Mouse (Mus musculus): Measurements from ENCODE around the gene Asnsd1.
"Not testable (repeated sequence)": the region's sequence is repeated elsewhere in the genome, so short reads cannot be mapped to it uniquely, and the experiment has no call there.

Gene Asnsd1

DNA sequence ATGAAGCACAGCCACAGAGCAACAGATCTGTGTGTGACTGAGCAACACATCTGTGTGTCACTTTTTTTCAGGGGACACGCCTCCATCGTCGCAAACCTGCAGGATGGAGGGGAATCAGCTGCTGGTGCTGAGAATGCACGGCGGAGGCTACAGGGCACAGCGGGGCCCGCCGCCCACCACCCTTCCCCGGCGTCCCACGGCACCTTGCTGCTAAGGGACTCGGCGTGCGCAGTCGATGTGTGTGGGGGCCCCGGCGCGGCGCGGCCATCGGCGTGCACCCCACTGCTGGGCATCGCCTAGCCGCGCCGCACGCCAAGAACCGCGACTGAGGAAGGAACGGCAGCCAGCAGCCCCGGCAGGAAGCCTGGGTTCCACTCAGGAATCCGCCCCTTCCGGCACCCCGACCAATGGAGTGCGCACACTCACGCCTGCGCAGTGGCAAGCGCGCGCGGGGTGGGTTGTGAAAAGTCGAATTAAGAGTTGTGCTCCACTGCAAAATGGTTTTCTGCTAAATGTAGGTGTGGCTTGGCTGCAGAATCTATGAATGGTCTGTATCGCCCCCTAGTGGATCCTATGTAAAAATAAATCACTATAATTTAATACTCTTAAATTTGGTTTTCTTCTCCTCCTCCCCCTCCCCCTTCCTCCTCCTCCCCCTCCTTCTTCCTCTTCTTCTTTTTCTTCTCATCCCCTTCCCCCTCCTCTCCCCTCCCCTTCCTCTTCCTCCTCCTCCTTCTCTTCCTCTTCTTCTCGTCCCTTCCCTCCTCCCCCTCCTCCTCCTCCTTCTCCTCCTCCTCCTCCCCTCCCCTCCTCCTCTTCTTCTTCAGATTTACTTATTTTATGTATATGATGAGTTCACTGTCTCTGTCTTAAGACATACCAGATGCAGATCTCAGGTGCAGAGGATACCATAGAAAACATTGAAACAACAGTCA, at the start of gene Asnsd1, which contains the start of the genes Asdurf and Gm28551:
Gene Asnsd1 (minus strand): TSS at position 426 of the 935 bp plus-strand sequence.
Gene Asdurf (minus strand): TSS at position 293 of the 935 bp plus-strand sequence.
Gene Gm28551 (minus strand): TSS at position 341 of the 935 bp plus-strand sequence.
- peak; percentile 92 for DNase-seq (ENCODE audit: low read depth)

DNA sequence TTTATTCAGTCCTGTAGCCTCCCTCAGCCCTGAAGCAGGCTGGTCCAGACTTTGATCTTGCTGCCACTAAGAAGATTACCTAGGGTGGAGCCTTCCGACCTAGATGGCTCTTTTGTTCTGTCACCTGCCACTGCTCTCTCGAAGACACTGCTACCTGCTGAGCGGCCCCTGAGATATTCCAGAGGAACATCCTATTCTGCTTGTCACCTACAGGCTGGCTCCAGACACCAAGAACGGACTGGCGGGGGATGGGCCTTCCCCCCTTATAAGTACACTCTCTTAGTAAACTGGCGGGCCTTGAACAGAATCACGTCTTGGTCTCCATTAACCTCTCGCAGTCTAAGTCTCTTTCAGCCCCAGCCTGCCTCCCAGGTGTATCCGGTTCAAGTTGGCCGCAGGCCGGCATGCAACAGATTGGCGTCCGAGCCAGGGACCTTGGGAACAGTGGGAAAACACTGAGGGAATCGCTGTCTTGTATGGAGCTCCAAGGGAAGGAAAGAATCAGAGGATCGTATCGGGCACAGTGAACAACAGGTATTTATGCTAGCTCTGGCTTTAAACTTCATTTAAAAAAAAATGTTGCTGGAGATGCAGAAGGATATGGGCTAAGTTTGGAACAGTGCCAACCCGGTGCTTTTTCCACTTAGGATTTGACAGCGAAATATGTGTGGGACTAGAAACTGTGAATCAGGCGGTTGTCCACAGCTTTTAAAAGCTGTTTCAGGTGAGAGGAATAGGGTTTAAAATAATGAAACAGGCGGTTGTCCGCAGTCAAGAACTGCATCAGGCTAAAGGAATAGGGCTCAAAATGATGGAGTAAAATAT, 41.6 kb upstream of the Asnsd1 start:
- not testable (repeated sequence) for DNase-seq (ENCODE audit: low read depth)

DNA sequence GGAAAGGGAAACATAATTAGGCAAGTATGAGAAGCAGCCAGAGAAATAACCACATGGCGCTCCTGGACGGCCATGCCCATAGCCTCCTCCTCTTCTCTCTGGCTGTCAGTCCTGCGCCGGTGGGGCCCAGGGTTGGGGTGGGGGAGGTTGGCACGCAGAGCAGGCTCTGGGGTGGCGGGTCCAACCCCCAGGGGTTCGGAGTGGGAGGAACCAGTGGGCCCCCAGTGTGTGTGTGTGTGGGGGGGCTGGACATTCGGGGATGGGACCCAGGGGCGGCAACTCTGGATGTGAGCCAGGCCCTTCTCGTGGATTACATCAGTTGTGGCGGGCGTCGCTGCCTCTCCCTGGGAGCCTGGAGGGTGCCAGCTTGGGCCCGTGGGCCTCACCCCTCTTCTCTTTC, 36.2 kb upstream of the Asnsd1 start:
- DNase-seq (ENCODE audit: low read depth), result no peak

DNA sequence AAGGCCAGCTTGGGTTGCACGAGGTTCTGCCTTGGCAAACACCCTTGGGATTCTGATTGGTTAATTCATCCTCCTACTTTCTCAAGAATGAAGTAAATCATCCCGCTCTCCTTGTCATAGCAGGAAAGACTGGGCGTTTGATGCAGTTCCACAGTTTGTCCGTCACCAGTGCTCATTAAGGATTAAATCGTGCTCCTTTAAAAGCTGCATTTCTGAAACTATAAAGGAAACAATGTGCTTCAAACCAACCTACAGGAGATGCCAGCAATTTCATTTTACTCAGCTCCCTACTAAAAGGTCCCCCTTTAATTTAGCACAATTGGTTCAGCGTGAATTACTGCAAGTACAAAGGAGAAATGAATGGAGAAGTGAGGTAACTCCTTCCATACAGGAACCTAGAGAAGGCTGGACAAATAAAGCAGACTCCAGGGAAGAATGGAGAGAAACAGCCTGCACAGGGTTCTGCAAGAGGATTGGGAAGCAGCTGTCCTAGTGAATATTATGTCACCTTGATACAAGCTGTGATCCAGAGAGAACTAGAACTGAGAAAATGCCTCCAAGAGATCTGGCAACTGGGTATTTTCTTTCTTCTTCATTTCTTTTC, 31.6 kb upstream of the Asnsd1 start:
- DNase-seq (ENCODE audit: low read depth), result no peak

DNA sequence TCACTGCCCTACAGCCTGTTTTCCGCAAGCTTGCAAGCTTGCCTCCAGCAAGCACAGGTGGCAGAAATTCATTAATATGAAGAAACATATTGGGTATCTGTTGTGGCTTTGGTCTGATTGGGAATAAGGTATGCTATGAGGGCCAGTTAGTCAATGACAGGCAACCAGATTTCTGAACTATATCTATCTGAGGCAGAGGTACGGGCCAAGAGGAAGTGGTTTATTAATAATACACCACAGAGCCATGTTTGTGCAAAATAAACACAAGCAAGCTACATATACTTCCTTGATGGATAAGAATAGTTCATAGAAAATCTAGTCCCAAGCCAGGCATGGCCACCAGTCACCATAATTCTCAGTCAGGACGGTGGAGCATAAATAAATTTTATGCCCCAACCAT, 25.2 kb upstream of the Asnsd1 start:
- DNase-seq (ENCODE audit: low read depth), result no peak

DNA sequence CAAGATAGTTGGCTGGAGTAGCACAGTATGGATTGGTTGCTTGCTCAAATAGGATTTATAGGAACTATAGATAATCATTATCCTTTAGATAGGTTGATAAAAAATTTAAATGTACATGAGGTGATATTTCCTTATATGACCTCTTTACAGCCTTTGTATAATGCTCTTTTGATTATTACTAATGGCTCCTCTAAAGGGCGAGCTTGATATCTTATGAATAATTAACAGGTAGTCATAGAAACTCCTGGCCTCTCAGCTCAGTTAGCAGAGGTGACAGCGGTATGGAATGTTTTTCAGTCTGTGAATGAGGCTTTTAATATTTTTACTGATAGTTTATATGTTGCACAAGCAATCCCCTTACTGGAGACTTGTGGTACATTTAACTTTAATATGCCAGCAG, 23.4 kb upstream of the Asnsd1 start:
- not testable (repeated sequence) for DNase-seq (ENCODE audit: low read depth)

DNA sequence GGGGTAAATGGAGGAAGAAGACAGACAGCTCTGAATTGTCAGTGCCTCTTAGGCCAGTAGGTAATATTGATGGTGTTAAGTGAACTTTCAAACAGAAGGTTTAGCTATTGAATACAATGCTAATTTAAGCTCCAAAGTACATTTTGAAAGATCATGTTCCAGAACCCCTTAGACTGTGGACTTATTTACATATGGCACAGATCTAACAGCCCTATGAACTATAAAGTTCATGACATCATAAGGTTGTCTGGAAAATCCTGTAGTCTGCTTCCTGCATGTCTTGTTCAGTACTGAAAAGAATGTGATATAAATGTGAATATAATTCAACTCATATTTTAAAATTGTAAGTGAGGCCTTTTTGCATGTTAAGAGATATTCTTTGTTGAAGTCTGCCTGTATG, 6.4 kb upstream of the Asnsd1 start:
- no peak for DNase-seq (ENCODE audit: low read depth)

DNA sequence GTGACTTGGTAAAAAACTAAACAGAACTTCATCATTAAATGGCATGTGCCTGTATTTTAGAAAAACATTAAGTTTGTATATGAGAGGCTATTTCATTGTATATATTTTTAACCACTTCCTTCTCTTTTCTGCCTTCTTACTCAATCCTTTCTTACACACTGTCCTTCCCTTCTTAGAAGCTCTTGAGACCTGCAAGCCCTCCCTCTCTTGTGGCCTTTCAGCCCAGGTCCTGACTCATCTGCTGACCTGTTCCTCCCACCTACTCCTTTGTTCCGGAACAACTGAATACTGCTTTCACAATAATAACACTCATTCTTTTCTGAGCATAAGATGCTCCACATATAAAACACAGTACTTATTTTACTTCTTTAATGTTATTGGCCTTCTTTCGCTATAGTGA, 11.5 kb downstream of the Asnsd1 start:
- DNase-seq (ENCODE audit: low read depth), result no peak

DNA sequence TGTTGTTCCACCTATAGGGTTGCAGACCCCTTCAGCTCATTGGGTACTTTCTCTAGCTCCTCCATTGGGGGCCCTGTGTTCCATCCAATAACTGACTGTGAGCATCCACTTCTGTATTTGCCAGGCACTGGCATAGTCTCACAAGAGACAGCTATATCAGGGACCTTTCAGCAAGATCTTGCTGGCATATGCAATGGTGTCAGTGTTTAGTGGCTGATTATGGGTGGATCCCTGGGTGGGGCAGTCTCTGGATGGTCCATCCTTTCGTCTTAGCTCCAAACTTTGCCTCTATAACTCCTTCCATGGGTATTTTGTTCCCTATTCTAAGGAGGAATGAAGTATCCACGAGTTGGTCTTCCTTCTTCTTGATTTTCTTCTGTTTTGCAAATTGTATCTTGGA, 15.1 kb downstream of the Asnsd1 start:
- DNase-seq (ENCODE audit: low read depth), result not testable (repeated sequence)

DNA sequence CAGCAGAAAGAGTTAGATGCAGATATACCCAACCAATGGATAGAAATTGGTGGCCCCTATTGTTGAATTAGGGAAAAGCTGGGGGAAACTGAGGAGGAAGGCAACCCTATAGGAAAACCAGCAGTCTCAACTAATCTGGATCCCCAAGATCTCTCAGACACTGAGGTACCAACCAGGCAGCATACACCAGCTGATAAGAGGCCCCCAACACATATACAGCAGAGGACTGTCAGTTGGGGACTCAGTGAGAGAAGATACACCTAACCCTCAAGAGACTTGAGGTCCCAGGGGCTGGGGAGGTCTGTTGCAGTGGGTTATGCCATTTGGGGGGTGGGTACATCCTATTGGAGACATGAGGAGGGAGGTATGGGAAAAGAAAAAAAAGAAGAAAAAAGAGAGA, 17.1 kb downstream of the Asnsd1 start:
- no peak for DNase-seq (ENCODE audit: low read depth)

DNA sequence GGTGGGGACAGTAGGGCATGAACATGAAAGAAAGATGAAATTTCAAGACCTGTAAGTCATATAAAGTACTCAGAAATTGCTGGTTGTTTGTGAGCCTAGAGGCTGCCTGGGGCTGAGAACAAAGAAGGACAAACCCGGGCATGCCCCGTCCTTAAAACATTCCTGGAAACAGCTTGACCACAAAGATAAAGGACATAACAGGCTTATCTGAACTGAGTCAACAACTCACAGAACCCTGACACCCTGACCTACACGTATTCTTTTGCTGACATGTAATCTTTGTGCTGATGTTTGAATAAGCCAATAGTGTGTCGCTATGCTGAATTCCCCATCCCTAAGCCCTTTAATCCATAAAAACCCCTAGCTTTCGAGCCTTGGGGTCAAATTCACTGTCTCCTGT, 19.0 kb downstream of the Asnsd1 start:
- not testable (repeated sequence) for DNase-seq (ENCODE audit: low read depth)

DNA sequence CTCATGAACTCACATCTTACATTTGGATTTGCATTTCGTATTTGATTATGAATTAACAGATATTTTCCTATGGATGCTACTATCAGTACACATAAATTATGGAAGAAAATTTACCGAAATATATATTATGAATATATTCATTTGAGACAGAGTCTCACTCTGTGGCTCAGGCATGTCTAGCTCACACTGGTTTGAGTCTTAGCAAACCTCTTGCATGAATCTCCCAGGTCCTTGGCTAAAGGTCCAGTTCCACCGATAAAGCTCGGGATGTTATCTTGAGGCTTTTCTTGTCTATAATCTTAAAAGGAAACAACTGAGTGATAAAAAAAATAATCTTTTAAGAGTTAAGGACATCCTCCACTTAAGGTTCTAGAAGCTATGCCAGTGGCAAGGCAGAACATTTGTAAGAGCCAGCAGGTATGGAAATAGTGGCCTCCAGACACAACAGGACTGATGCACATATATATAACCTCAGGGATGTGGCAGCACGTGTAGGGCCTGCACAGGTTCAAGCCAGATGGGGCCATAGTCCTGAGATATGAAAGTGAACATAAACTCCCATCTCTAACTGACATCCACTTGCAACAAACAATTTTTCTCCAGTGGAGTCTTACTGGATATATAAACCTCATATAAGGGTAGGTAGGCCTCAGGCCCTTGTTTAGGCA, 27.6 kb downstream of the Asnsd1 start:
- DNase-seq (ENCODE audit: low read depth), result no peak

DNA sequence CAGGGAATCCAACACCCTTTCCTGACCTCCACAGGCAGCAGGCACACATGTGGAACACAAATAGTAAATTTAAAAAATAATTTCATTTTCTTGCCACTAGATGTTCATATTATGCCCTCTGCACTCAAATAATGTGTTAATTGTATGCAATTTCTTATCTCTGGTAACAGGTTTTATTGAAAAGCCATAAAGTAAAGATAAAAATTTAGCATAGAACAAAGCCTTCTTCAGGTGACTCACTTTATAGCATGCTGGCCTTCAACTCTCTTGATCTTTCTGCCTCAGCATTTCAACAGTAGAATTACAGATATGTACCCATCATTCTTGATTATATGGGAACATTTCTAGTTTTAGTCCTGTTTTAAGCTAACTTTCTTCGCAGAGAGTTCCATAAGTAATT, 28.3 kb downstream of the Asnsd1 start:
- DNase-seq (ENCODE audit: low read depth), result no peak

DNA sequence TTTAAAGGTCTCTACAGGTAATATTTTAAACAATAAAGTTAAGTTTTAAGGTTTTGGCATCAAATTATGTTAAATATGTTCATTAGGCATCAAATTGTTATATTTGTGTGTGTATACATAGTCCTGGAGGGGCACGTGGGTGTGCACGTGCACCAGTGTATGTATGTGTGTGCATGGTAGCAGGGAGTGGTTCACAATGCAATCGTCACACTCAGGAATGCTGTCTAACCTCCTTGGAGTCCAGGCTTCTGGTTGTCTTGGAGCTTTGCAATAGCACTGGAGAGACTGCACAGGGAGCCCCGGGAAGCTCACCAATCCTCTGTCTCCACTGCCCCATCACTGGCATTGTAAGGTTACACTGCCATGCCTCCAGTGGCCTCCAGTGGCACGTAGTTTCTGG, 29.3 kb downstream of the Asnsd1 start:
- no peak for DNase-seq (ENCODE audit: low read depth)

DNA sequence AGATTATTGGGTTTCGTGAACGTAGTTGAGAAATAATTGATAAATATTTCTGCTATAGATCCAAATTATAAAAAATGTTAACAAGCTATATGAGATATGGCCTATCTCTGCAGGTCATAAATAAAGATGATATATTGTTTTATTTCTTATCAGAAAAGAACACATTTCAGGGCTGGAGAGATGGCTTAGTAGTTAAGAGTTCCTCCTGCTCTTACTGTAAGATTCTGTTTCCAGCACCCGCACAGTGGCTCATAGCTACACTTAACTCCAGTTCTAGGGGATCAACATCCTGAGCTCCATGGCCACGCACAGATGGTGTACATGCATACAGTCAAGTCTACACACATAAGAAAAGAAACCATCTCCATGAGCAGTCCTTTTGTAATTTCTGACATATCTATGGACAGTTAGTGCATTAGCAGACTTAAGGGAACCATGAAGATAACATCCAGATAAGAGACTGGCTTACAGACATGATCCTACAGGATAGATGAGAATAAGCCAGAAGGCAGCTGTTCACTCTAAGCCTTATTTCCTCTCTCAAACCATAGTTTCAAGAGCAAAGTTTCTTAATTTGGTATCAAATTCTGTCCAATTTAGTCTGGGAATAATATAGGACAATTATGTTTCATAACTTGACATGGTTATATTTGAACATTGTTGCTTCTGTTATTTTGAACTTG, 30.7 kb downstream of the Asnsd1 start:
- DNase-seq (ENCODE audit: low read depth), result no peak

DNA sequence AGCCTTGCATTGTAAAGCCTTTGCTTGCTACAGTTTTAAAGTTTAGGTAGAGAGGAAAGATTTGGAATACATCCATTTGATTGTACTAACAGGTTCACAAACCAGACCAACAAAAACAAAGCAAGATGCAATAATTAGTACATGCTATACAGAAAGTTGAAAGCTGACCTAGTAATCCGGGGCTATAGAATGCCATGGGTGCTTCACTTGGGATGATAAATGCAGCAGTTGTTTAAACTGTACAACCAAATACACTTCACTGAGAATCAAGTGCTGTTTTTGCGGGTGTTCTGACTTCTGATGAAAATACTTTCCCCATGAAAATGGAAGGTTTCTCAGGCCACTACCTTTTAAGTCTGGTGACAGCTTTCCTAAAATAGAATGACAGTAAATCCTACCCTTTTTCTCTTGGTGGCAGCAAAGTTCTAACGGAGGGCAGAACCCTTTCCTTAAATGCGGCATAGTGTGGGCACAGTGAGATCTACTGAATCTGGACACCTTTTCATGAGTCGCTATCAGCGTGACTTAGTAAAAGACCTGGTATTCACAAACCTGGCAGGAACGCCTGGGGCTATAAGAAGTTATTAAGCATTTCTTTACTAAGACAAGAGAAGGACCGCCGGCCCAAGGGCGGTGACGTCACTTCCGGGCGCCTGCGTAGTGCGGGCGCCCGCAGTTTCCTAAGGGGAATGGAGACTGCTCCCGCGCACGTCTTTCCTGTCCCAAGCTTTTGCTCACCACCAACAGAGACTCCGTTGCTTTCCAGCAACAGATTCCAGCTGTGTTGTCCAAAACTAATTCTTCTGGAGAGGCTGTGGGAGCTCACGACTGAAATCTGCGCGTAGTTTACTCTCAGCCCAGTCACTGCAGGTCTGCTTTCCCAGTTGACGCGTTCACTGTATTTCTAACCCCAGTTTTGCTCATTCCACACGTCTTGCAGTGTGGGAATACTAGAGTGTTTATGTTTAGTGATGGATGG, 39.3 kb downstream of the Asnsd1 start, which contains the start of gene Osgepl1:
Gene Osgepl1 (plus strand): TSS at position 636 of the 979 bp plus-strand sequence.
- peak; percentile 62 for DNase-seq (ENCODE audit: low read depth)

DNA sequence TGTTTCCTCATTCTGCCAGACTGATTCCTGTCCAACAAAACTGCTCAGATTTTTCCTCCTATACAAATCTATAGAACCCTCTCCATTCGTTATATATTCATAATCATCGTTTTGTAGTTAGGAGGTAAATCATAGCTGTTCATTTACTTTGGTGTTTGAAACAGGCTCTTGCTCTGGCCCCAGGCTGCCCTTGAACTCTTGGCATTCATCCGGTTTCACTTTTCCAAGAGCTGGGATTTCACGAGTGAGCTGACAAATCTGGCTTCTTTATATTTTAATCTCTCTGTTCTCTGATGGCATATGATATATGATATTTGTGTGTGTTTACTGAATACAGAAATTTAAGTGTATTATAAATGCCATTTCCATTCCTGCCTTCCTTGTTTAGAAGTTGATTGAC, 52.0 kb downstream of the Asnsd1 start:
- no peak for DNase-seq (ENCODE audit: low read depth)

DNA sequence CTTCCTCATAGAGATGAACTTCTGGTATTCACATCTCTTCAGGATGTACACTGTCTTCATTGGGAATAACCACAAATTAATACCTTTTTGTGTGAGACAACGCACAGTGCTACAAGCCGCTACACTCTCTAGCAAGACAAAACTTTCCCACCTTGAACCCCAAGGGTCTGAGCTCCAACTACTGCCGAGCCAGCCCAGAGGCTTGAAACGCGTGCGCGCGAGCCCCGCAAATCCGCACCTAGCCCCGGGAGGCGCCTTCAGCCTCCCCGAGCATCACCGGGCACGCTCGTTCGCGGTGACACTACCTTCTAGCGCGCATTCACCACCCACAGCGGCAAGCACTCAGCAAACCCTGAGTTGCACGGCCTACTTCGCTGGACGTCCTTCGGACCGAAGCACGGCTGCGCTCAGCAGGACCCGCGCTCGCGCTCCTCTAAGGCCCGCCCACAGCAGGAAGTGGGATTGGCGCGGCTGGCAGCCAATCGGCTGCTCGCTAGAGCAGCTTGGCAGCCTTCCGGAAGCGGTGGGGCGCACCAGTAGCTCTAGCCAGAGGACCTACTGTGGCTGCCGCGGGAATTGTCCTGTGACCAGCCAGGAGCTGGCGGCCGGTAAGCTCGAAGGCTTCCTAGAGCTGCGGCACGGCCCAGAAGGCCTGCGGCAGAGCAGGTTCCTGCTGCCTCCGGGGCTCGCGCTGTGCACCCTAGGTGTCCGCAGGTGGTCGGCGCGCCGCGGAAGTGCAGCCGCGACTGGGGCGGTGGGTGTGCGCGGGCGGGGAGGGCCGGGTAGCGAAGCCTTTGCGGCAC, 55.8 kb downstream of the Asnsd1 start, which contains the start of the genes Pms1, Ormdl1 and Gm28778:
Gene Pms1 (minus strand): TSS at position 438 of the 803 bp plus-strand sequence.
Gene Ormdl1 (plus strand): TSS at position 515 of the 803 bp plus-strand sequence.
Gene Gm28778 (plus strand): TSS at position 531 of the 803 bp plus-strand sequence.
- DNase-seq (ENCODE audit: low read depth), result peak; percentile 75

Data from c-Kit-positive CD71-negative TER-119-negative erythroid progenitor cells, embryonic 14.5 days (primary cell).